Mouse (Mus musculus): Measurements from ENCODE around the gene Znhit1. TPM values are rescaled to one million over a fixed set of nuclear protein-coding genes. Genes with fewer than 3 reads are reported as not detected.
"Not testable (repeated sequence)": the region's sequence is repeated elsewhere in the genome, so short reads cannot be mapped to it uniquely, and the experiment has no call there.

Znhit1 gene
- polyA plus RNA-seq, 1 experiment from 2014 or later: 132 TPM

DNA sequence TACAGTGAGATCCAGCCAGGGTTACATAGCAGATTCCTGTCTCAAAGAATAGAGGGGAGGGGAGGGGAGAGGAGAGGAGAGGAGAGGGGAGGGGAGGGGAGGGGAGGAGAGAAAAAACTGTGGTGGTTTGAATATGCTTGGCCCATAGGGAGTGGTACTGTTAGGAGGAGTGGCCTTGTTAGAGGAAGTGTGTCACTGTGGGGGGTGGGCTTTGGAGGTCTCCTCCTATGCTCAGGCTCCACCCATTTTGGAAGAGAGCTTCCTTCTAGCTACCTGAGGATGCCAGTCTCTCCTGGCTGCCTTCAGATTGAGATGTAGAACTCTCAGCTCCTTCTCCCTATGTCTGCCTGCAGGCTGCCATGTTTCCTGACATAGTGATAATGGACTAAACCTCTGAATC is 39.9 kb downstream of the Znhit1 start:
- no peaks in the 10 kb centered on the region for H3K27me3 ChIP-seq (replicated peaks)
- H3K4me3 ChIP-seq: no peak overlapping the region
- H3K27ac ChIP-seq: no peak overlapping the region
- no peak for ATAC-seq (replicated peaks)
- H3K4me1 ChIP-seq: 0 out of 2 replicates have a peak, but pooled peaks cover 6% of the 10 kb centered on the region
- no peak overlapping the region for H3K9ac ChIP-seq
- H3K4me2 ChIP-seq: no peak overlapping the region
- H3K36me3 ChIP-seq (replicated peaks): no peaks in the 10 kb centered on the region
- H3K9me3 ChIP-seq: no peaks in the 10 kb centered on the region

DNA sequence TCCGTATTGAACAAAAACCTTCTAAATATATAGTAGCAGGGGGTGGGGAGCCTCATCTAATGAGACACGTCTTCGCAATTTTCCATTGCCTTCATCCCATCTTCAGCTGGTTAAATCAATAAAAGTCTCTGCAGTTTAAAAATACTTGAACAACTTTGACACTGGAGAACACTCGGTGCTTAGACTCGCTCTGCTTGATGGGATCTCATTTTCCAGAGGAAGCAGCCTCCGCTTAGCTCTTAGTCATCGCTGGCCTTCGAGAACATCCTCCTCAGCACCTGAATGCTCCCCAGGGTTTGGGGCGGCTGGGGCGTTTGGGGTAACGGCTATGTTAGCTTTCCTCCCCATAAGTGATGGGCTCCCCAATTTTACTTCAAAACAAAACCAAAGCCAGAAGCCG is 42.7 kb downstream of the Znhit1 start:
- H3K27me3 ChIP-seq (replicated peaks): no peaks in the 10 kb centered on the region
- no peak overlapping the region for H3K4me3 ChIP-seq
- WGBS: 84% methylated on average over 12 of the region's 12 CpGs
- no peak for ATAC-seq (replicated peaks)
- H3K4me2 ChIP-seq: no peak overlapping the region
- H3K36me3 ChIP-seq (replicated peaks): no peaks in the 10 kb centered on the region
- no peaks in the 10 kb centered on the region for H3K9me3 ChIP-seq
- no peak overlapping the region for H3K27ac ChIP-seq
- no peak overlapping the region for H3K9ac ChIP-seq
- H3K4me1 ChIP-seq: no peaks in the 10 kb centered on the region

DNA sequence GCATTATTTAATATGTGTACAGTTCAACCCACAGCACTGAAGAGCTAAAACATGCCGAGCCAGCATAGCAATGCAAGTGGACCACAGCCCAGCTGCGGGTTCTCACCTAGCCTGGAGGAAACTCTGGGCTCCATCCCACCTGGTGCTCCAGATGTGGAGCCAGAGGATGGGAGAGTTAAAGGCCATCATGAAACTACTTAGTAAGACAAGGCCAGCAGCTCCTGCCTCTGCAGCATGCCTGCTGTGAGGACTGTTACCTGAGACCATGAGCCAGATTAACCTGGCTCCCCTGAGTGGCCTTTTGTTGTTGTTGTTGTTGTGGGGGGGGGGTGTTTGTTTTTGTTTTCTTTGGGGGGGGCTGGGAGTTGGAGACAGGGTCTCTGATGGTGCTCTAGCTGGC is 44.4 kb downstream of the Znhit1 start:
- 0 out of 2 replicates have a peak overlapping the region, but pooled peaks have one; percentile 11 for H3K27ac ChIP-seq
- ATAC-seq (replicated peaks): no peak

DNA sequence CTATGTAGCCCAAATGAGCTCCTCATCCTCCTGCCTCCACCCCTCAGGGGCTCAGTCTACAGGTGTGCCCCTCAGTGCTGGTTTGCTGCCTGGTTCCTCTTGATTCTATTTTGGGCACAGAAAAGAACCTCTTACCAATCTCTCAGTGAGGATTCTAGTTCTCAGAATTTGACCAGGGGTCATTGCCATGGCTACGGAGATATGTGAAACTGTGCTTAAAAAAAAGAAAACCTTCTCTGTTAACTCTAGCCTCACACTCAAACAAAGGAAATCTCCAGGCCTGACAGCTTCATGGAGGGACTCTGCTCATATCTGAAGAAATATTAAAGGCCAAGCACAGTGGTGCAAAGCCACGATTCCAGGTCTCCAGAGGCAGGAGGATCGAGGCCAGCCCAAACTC is 45.0 kb downstream of the Znhit1 start:
- ATAC-seq (replicated peaks): no peak
- H3K27ac ChIP-seq: 0 out of 2 replicates have a peak overlapping the region, but pooled peaks have one; percentile 11
- no peak overlapping the region for H3K4me2 ChIP-seq
- no peaks in the 10 kb centered on the region for H3K9me3 ChIP-seq
- no peaks in the 10 kb centered on the region for H3K4me1 ChIP-seq
- no peaks in the 10 kb centered on the region for H3K36me3 ChIP-seq (replicated peaks)
- 75% methylated on average over 3 of the region's 3 CpGs for WGBS
- no peak overlapping the region for H3K9ac ChIP-seq
- H3K27me3 ChIP-seq (replicated peaks): no peaks in the 10 kb centered on the region
- H3K4me3 ChIP-seq: no peak overlapping the region

More for the DNA sequence above, 44.4 kb downstream of the Znhit1 start:
- no peaks in the 10 kb centered on the region for H3K4me1 ChIP-seq
- H3K27me3 ChIP-seq (replicated peaks): no peaks in the 10 kb centered on the region
- H3K9me3 ChIP-seq: no peaks in the 10 kb centered on the region
- no peak overlapping the region for H3K9ac ChIP-seq
- no peak overlapping the region for H3K4me2 ChIP-seq
- no peak overlapping the region for H3K4me3 ChIP-seq
- no peaks in the 10 kb centered on the region for H3K36me3 ChIP-seq (replicated peaks)
- WGBS: 82% methylated on average over 2 of the region's 2 CpGs

DNA sequence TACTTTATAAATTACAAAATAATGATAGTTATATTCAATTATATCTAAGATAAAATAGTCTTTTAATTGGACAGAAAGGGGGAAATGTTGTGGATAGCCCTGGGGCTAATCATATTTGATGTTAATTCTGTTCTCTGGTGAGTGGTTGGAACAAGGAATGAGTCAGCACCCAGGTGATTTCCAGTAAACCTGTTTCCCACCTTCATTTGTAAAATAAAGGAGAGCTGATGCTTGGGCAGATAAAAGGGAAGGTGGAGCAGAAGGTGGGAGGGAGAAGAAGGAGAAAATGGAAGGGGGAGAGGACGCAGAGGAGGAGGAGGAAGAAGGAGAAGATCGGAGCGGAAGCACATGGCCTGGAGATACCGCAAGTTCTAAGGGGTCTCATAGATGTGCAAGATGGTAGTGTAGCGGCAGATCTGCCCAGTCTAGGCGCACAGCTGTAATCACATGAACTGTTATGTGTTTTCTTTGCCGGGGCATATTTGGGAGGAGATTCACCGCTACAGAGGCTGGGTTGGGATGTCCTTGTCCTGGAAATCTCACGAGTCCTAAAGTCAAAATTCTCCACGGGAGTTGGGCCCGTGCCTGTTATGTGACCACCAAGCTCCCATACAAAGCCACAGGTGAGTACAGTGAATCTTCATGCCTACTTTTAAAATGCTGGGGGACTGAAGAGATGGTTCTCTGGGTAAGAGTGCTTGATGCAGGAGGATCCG is 46.8 kb downstream of the Znhit1 start:
- Histone ChIP-seq H3K4me2 (no peak overlapping the region), H3K36me3 (replicated peaks) (no peaks in the 10 kb centered on the region), H3K4me3 (no peak overlapping the region), H3K9me3 (no peaks in the 10 kb centered on the region), H3K27ac (no peak overlapping the region), H3K9ac (no peak overlapping the region), H3K27me3 (replicated peaks) (no peaks in the 10 kb centered on the region), H3K4me1 (no peaks in the 10 kb centered on the region)
- ATAC-seq (replicated peaks): no peak
- 87% methylated on average over 12 of the region's 12 CpGs for WGBS

DNA sequence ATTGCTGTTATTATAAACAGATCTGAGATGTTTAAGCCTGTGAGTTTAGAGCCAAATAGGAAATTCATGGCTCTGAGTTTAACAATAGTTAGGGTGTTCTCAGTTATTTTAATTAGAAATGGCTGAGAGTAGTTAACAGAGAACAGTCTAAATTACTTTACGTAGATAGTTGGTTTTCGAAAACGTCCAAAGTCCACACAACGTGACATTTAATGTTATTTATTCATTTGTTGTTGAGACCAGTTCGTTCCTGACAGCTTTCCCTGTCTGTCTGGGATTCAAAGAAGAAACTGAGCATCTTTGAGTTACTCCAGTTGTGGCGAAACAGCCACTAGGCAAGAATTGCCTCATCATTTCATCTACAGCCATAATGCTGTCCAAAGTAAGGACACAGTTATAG is 47.8 kb downstream of the Znhit1 start:
- not testable (repeated sequence) for H3K27me3 ChIP-seq (replicated peaks); H3K4me1 ChIP-seq; ATAC-seq (replicated peaks); H3K9me3 ChIP-seq; H3K9ac ChIP-seq; H3K4me2 ChIP-seq; H3K4me3 ChIP-seq; H3K36me3 ChIP-seq (replicated peaks); H3K27ac ChIP-seq
- 87% methylated on average over 6 of the region's 6 CpGs for WGBS

DNA sequence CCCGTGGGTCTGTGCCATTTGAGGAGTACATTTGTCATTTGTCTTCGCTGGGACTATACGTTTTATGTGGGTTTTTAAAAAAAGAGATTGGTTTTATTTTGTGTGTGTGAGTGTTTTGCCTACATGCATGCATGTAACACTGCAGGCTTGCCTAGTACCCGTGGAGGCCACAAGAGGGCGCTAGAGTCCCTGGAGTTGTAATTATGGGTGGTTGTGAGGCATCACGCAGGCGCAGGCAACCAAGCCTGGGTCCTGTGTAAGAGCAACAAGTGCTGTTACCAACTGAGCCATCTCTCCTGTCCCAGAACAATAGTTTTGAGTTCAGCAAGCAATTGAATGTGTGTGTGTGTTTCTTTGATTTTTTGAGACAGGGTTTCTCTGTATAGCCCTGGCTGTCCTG is 48.5 kb downstream of the Znhit1 start:
- Histone ChIP-seq H3K9me3 (no peaks in the 10 kb centered on the region), H3K4me1 (no peaks in the 10 kb centered on the region), H3K36me3 (replicated peaks) (no peaks in the 10 kb centered on the region), H3K27ac (no peak overlapping the region), H3K4me3 (no peak overlapping the region), H3K9ac (no peak overlapping the region), H3K4me2 (no peak overlapping the region), H3K27me3 (replicated peaks) (no peaks in the 10 kb centered on the region)
- ATAC-seq (replicated peaks): no peak
- WGBS: 63% methylated on average over 7 of the region's 7 CpGs

DNA sequence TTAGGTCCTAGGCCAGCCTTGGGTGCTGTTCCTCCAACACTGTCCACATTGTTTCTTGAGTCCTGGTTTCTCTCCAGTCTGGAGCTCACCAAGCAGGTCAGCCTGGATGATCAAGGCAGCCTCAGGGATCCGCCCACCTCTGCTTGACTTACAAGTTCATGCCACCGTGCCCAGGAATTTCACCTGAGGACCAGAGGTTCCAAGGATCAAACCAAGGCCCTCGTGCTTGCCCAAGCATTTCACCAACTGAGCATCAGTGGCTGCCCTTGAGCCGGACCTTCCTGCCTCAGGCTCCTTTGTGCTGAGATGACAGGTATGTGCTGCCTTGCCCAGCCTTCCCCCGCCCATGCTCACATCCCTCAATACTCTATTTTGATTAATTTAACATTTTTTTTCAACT is 50.2 kb downstream of the Znhit1 start:
- Histone ChIP-seq H3K9me3 (no peaks in the 10 kb centered on the region), H3K36me3 (replicated peaks) (no peaks in the 10 kb centered on the region), H3K27me3 (replicated peaks) (no peaks in the 10 kb centered on the region), H3K4me1 (no peaks in the 10 kb centered on the region), H3K9ac (no peak overlapping the region), H3K27ac (no peak overlapping the region), H3K4me3 (no peak overlapping the region), H3K4me2 (no peak overlapping the region)
- no peak for ATAC-seq (replicated peaks)
- WGBS: 91% methylated on average over 5 of the region's 5 CpGs

DNA sequence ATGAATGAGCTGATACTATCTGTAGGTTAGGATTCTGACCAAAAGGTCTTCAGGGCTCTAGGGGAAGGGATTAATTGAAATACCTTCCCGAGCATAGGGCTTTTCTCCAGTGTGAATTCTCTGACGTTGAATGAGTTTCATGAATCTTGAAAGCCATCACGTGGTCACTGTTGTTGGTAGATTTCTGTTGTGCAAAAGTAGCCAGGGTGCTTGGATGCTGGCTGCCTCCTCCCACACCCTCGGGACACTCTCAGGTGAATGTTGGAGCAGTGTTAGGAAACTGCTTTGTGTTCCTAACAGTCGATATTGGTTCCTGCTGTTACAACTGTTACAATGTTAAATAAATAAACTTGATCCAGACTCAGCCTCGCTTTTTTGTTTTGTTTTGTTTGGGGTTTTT is 51.1 kb downstream of the Znhit1 start:
- no peak overlapping the region for H3K4me2 ChIP-seq
- H3K9ac ChIP-seq: no peak overlapping the region
- WGBS: 84% methylated on average over 6 of the region's 6 CpGs
- H3K4me3 ChIP-seq: no peak overlapping the region
- no peak overlapping the region for H3K27ac ChIP-seq
- no peaks in the 10 kb centered on the region for H3K36me3 ChIP-seq (replicated peaks)
- H3K9me3 ChIP-seq: no peaks in the 10 kb centered on the region
- H3K4me1 ChIP-seq: no peaks in the 10 kb centered on the region
- no peak for ATAC-seq (replicated peaks)
- no peaks in the 10 kb centered on the region for H3K27me3 ChIP-seq (replicated peaks)

DNA sequence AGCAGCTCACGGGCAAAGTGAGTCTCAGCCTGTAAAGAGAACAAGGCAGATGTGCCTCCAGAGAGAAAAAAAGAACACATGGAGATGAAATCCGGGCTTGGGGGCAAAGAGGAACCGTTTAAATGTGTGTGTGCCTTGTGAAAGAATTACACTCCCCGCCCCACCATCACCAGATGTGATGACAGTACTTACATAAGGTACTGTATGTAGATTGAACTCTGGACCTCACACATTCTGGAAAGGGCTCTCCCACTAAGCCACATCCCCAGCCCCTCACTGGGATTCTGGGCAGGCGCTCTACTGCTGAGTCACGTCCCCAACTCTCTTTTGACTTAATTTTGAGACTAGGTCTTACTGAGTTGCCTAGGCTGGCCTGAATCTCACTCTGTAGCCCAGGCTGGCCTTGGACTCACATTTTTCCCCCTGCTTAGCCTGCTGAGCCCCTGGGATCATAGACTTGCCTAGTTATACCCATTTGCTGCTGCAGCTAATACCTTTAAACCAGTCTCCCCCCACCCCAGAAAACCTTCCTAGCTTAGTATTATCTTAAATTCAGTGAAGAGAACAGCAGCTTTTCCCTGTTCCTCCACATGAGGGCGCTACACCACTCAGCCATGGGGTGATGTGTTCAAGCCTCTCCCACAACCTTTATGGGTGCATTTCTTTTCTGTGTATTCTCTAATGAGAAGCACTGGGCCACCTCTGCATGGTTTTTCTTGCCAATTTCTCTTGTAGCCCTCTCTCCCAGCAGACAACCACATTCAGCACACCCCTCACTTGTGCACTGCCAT is 51.7 kb downstream of the Znhit1 start:
- H3K36me3 ChIP-seq (replicated peaks): no peaks in the 10 kb centered on the region
- no peaks in the 10 kb centered on the region for H3K9me3 ChIP-seq
- WGBS: 69% methylated on average over 7 of the region's 7 CpGs
- H3K4me1 ChIP-seq: no peaks in the 10 kb centered on the region
- H3K9ac ChIP-seq: no peak overlapping the region
- no peaks in the 10 kb centered on the region for H3K27me3 ChIP-seq (replicated peaks)
- H3K27ac ChIP-seq: no peak overlapping the region
- ATAC-seq (replicated peaks): no peak
- H3K4me2 ChIP-seq: no peak overlapping the region
- no peak overlapping the region for H3K4me3 ChIP-seq

DNA sequence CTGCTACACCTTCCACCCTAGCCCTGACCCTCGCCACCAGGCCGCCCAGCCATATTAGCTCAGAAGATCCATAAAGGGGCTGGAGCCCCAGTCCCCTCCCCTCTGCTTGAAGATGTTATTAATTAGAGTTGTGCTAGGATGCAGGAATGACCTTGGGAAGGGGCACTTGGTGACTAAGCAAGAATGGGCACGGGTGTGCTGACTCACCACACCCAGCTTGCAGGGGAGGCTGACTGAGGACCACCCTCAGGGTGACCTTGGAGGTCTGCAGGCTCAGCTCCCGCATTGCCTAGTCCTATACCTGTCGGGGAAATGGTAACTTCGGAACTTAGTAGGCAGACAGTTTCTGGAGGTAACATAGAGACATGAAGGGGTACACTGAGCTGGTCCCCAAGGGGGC is 53.9 kb downstream of the Znhit1 start:
- Histone ChIP-seq H3K4me2 (no peak overlapping the region), H3K36me3 (replicated peaks) (no peaks in the 10 kb centered on the region), H3K27ac (no peak overlapping the region), H3K4me1 (peaks cover 3% of the 10 kb centered on the region; the same call in 1 of the 2 replicates), H3K9ac (no peak overlapping the region), H3K27me3 (replicated peaks) (no peaks in the 10 kb centered on the region), H3K9me3 (no peaks in the 10 kb centered on the region), H3K4me3 (no peak overlapping the region)
- 87% methylated on average over 6 of the region's 6 CpGs for WGBS
- no peak for ATAC-seq (replicated peaks)

DNA sequence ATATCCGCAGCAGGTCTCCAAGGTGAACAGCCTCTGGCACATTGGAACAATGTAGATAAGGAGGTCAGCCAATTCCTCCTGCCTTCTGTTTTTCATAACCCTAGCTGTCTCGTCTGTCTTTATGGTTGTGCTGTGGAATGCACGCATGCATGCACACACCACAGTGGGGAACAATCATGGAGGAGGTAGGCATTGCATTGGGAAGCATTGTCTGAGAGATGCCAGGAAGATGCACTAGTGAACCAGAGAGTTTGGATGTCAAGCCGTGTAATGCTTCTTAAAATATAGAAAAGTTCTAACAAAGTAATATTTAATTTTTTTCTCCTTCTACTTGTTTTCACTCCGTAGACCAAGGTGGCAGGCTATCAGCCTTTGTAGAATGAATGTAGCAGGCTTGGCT is 54.9 kb downstream of the Znhit1 start:
- no peak overlapping the region for H3K4me2 ChIP-seq
- no peaks in the 10 kb centered on the region for H3K36me3 ChIP-seq (replicated peaks)
- peaks cover 3% of the 10 kb centered on the region; the same call in 1 of the 2 replicates for H3K4me1 ChIP-seq
- no peak overlapping the region for H3K27ac ChIP-seq
- no peaks in the 10 kb centered on the region for H3K9me3 ChIP-seq
- no peak overlapping the region for H3K9ac ChIP-seq
- WGBS: 84% methylated on average over 5 of the region's 5 CpGs
- no peak overlapping the region for H3K4me3 ChIP-seq
- no peaks in the 10 kb centered on the region for H3K27me3 ChIP-seq (replicated peaks)
- no peak for ATAC-seq (replicated peaks)

All from midbrain, embryonic 15.5 days (tissue).